Mouse (Mus musculus) limb, embryonic 11.5 days (tissue): Measurements from ENCODE around the gene Htr1f. TPM values are rescaled to one million over a fixed set of nuclear protein-coding genes. Genes with fewer than 3 reads are reported as not detected.

Experiments used
- ATAC-seq: fragments of 200-750 bp; cut with Nextera tagmentation; 2 replicates; pipeline ENCODE4 v1.8.0; 2017; ENCODE audit warnings: low read depth; ENCODE audit not compliant: insufficient number of reproducible peaks, low FRiP score, low TSS enrichment
- DNase-seq: peaks from one replicate; pipeline ENCODE4 v3.0.0-alpha.2; 2015; ENCODE audit warnings: low spot score
- H3K27ac ChIP-seq: fragments of 300-500 bp; sonication (generic); replicated peaks from 2 replicates; pipeline ENCODE4 v1.5.1; 2014; ENCODE audit warnings: low read depth, mild to moderate bottlenecking, low read length
- H3K27me3 ChIP-seq: fragments of 300-500 bp; sonication (generic); 2 replicates; pipeline ENCODE4 v1.6.1; 2014; ENCODE audit warnings: mild to moderate bottlenecking, low read length, mixed read lengths; ENCODE audit not compliant: control insufficient read depth, insufficient read depth
- H3K36me3 ChIP-seq: fragments of 300-500 bp; sonication (generic); 2 replicates; pipeline ENCODE4 v1.6.1; 2014; ENCODE audit warnings: mild to moderate bottlenecking, low read length, moderate library complexity, mixed read lengths; ENCODE audit not compliant: control insufficient read depth, insufficient read depth
- H3K4me1 ChIP-seq: fragments of 300-500 bp; sonication (generic); 2 replicates; pipeline ENCODE4 v1.6.1; 2014; ENCODE audit warnings: low read length, mixed read lengths; ENCODE audit not compliant: control insufficient read depth, insufficient read depth
- H3K4me2 ChIP-seq: fragments of 300-500 bp; sonication (generic); 2 replicates; pipeline ENCODE4 v1.6.1; 2014; ENCODE audit warnings: low read depth, mild to moderate bottlenecking, moderate library complexity; ENCODE audit not compliant: severe bottlenecking
- H3K4me3 ChIP-seq: fragments of 300-500 bp; sonication (generic); 2 replicates; pipeline ENCODE4 v1.5.1; 2014; ENCODE audit warnings: low read depth, low read length
- H3K9ac ChIP-seq: fragments of 300-500 bp; sonication (generic); 2 replicates; pipeline ENCODE4 v1.6.1; 2014; ENCODE audit warnings: mild to moderate bottlenecking, low read length
- H3K9me3 ChIP-seq: fragments of 300-500 bp; sonication (generic); 2 replicates; pipeline ENCODE4 v1.6.1; 2016; ENCODE audit warnings: low read length; ENCODE audit not compliant: control insufficient read depth
- WGBS: fragments of 180-500 bp; shearing (Covaris S2); extraction: QIAGEN DNeasy Blood & Tissue Kit; methylation state at CpG from one replicate; pipeline ENCODE4 v1.1.7; 2014; 5-methylcytosine and 5-hydroxymethylcytosine counted together
- polyA plus RNA-seq: library from polyadenylated mRNA; unstranded; fragments of >200 nt; fragmentation: Nextera tagmentation; extraction: Ambion mirVana; gene quantifications from 2 replicates; pipeline ENCODE4 v1.2.1, GENCODE M21; 2014

The Htr1f gene
- polyA plus RNA-seq, 1 experiment from 2014 or later, result not detected

DNA sequence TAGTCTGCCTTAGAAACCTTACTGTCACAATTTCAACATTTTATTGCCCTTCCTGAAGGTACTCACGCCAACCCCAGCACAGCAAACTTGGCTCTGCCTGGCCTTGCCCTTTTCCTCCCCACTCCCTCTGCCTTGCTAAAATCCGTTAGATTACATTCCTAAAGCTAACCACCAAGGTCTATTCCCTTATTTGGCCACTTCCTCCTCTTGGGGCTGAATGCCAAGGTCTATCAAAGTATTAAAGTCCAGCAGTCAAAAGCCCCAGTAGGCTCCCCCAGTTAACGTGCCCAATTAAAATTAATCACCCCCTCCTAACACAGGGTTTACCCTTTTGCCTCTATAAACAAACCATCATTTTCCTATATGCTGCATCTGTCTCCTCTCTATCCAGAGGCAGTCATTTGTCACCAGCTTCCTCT lies 221.2 kb downstream of the Htr1f start:
- Histone ChIP-seq H3K4me2 (no peak overlapping the region), H3K27me3 (no peaks in the 10 kb centered on the region), H3K9ac (no peak overlapping the region), H3K27ac (no peak overlapping the region), H3K4me1 (peaks cover 2% of the 10 kb centered on the region; the same call in 1 of the 2 replicates), H3K4me3 (no peak overlapping the region), H3K36me3 (no peaks in the 10 kb centered on the region), H3K9me3 (no peaks in the 10 kb centered on the region)
- WGBS, result 17% methylated on average over 3 of the region's 3 CpGs
- ATAC-seq (no peak), DNase-seq (no peak)

DNA sequence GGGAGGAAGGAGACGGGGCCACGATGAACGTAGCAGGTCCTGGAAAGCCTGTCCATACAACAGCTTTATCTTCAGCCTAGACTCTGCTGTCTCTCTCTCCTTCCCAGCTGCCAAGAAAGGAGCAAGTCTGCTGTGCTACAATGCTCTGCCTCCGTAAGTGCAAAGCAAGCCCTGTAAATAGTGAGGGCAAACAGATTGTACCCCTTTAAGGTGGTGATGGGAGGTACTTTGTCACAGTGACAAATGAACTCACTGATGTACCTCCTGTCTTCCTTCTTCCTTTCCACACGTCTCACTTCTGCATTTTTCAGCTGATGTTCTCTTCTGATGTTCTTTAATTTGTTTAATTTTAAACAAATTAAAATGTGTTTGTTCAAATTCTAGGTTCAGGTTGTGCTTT lies 221.8 kb downstream of the Htr1f start:
- Histone ChIP-seq H3K27me3 (no peaks in the 10 kb centered on the region), H3K4me1 (peaks cover 2% of the 10 kb centered on the region; the same call in 1 of the 2 replicates), H3K27ac (no peak overlapping the region), H3K9ac (no peak overlapping the region), H3K9me3 (no peaks in the 10 kb centered on the region), H3K4me3 (no peak overlapping the region), H3K36me3 (no peaks in the 10 kb centered on the region), H3K4me2 (no peak overlapping the region)
- no peak for DNase-seq
- 55% methylated on average over 5 of the region's 5 CpGs for WGBS
- ATAC-seq, result no peak

DNA sequence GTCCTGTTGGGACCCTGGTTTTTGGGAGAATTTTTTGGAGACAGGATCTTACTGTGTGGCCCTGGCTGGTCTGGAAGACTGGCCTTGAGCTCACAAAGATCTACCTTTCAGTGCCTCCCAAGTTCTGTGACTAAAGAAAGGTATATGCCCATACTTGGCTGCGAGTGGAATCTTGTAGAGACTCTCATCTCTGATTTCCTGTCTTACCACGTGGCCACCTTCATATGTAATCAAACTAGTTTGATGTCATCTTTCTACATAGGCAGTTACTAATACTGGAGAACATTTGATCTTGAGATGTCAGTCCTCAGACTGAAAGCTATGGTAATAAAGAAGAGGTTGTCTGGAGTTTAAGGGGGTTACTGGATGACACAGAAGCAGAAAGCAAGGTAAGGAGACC lies 224.2 kb downstream of the Htr1f start:
- no peaks in the 10 kb centered on the region for H3K36me3 ChIP-seq
- ATAC-seq (no peak), DNase-seq (no peak)
- no peaks in the 10 kb centered on the region for H3K9me3 ChIP-seq
- no peak overlapping the region for H3K27ac ChIP-seq
- no peak overlapping the region for H3K9ac ChIP-seq
- H3K4me1 ChIP-seq, result peaks cover 2% of the 10 kb centered on the region; the same call in 1 of the 2 replicates
- no peaks in the 10 kb centered on the region for H3K27me3 ChIP-seq
- 85% methylated on average over 2 of the region's 2 CpGs for WGBS
- H3K4me3 ChIP-seq, result no peak overlapping the region
- no peak overlapping the region for H3K4me2 ChIP-seq

DNA sequence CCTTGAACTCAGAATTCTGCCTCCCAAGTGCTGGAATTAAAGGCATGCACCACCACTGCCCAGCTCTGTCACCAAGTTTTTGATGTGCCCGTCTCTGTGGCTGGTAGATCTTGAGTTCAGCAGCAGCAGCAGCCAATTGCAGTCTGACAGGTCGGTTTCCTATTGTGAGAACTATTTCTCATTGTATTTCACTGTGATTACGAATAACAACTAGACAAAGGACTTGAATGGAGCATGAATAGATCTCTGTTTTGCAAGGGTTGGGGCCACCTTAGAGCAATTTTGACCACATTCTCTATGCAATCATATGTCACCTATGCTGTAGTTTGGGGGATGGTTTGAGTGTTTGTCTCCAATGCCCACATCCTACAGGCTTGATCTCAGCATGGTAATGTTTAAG lies 224.7 kb downstream of the Htr1f start:
- Histone ChIP-seq H3K9me3 (no peaks in the 10 kb centered on the region), H3K4me1 (peaks cover 2% of the 10 kb centered on the region; the same call in 1 of the 2 replicates), H3K4me2 (no peak overlapping the region), H3K36me3 (no peaks in the 10 kb centered on the region), H3K27ac (no peak overlapping the region), H3K27me3 (no peaks in the 10 kb centered on the region), H3K4me3 (no peak overlapping the region), H3K9ac (no peak overlapping the region)
- no peak for ATAC-seq
- DNase-seq, result no peak
- WGBS, result 85% methylated on average over 3 of the region's 3 CpGs

DNA sequence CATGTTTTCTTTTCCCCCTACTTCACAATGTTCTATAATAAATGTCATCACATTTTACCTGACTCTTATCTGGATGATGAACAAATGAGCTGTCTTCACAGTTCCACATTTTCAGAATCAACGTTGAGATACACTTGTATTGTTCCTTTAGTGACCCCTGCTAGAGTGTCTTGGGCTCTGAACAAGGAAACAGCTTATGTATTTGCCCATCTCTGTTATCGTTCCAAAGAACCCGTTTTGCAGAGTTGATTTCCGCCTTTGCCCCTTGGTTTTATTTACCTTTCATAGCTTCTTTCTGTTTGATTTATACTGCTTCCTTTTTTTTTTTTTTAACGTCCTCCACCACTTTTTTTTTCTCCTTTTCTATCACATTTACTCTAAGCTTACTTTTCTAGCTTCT lies 225.9 kb downstream of the Htr1f start:
- ATAC-seq, result no peak
- no peaks in the 10 kb centered on the region for H3K9me3 ChIP-seq
- H3K4me3 ChIP-seq, result no peak overlapping the region
- H3K4me2 ChIP-seq, result no peak overlapping the region
- H3K36me3 ChIP-seq, result no peaks in the 10 kb centered on the region
- DNase-seq, result no peak
- no peaks in the 10 kb centered on the region for H3K27me3 ChIP-seq
- 85% methylated on average over 5 of the region's 5 CpGs for WGBS
- H3K9ac ChIP-seq, result no peak overlapping the region
- no peak overlapping the region for H3K27ac ChIP-seq
- peaks cover 2% of the 10 kb centered on the region; the same call in 1 of the 2 replicates for H3K4me1 ChIP-seq

DNA sequence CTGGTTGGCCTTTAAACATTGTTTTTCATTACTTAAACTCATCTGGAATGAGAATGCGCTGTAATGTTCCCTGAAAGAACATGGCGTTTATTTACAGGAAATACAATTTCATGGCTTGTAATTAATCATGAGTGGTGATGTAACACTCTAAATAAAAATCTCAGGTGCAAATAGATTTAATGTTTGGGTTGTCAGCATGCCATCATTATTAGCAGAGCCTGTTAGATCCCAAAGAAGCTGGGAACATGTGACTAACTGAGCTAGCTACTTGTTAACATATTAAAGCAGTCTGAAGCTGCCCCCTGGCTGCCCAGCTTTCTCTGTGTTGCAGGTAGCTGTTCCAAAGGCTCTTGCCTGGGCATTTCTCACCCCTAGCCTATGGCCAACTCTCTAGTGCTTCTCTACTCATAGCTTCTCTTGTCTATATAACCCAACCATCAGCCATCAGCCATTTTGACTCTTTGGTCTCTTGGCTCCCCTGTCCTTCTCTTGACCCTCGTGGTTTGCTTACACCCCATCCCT lies 227.0 kb downstream of the Htr1f start:
- no peak for DNase-seq
- Histone ChIP-seq H3K9me3 (no peaks in the 10 kb centered on the region), H3K27me3 (no peaks in the 10 kb centered on the region), H3K36me3 (no peaks in the 10 kb centered on the region), H3K4me3 (no peak overlapping the region), H3K27ac (no peak overlapping the region), H3K4me1 (no peaks in the 10 kb centered on the region), H3K4me2 (no peak overlapping the region), H3K9ac (no peak overlapping the region)
- WGBS, result 72% methylated on average over 3 of the region's 3 CpGs
- ATAC-seq, result no peak

DNA sequence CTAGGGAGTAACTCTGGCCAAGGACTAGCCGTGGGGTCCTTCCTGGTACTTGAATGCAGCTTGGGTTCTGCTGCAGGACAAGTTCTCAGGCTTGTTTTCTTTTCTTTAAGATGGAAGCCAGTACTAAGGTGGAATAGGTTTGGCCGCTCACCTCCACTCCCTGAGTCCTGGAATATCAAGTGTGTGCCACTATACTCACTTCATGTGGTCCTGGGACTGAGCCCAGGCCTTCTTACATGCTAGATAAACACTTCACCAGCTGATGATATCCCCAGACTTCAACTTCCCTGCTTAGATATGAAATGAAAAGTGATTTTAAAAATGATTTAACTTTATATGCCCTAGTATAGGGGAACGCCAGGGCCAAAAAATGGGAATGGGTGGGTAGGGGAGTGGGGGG lies 228.3 kb downstream of the Htr1f start:
- no peak overlapping the region for H3K27ac ChIP-seq
- no peak overlapping the region for H3K4me2 ChIP-seq
- H3K27me3 ChIP-seq, result no peaks in the 10 kb centered on the region
- ATAC-seq (no peak), DNase-seq (no peak)
- H3K9me3 ChIP-seq, result no peaks in the 10 kb centered on the region
- no peaks in the 10 kb centered on the region for H3K4me1 ChIP-seq
- 87% methylated on average over 3 of the region's 3 CpGs for whole genome bisulfite sequencing
- H3K36me3 ChIP-seq, result no peaks in the 10 kb centered on the region
- H3K4me3 ChIP-seq, result no peak overlapping the region
- no peak overlapping the region for H3K9ac ChIP-seq

DNA sequence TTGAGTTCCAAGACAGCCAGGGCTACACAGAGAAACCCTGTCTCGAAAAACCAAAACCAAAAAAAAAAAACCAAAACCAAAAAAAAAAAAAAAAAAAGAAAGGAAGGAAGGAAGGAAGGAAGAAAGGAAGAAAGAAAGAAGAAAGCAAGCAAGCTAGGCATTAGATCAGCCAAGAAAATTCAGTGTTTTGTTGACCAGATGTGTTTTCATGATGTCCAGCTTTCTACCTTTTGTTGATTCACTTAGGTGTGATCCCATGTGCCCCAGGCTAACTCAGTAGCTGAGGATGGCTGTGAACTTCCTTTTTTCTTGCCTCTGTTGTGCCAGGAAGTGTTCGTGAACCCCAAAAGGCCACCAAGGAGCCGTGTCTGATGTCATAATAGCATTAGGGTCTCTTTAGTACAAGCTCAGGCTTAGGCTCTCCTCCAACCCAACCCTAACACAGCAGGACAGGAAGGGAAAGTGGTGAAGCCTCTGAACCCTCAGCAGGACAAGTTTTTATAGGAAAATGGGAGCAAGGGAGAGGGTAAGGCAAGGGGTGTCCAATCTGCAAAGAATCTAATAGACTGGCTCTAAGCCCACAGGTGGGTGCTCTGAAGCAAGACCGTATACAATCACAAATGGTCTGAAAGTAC lies 228.9 kb downstream of the Htr1f start:
- H3K27ac ChIP-seq, result no peak overlapping the region
- H3K4me3 ChIP-seq, result no peak overlapping the region
- no peaks in the 10 kb centered on the region for H3K27me3 ChIP-seq
- ATAC-seq, result no peak
- no peaks in the 10 kb centered on the region for H3K9me3 ChIP-seq
- H3K36me3 ChIP-seq, result no peaks in the 10 kb centered on the region
- H3K4me2 ChIP-seq, result no peak overlapping the region
- H3K9ac ChIP-seq, result no peak overlapping the region
- H3K4me1 ChIP-seq, result no peaks in the 10 kb centered on the region
- no peak for DNase-seq
- WGBS, result 86% methylated on average over 4 of the region's 4 CpGs

DNA sequence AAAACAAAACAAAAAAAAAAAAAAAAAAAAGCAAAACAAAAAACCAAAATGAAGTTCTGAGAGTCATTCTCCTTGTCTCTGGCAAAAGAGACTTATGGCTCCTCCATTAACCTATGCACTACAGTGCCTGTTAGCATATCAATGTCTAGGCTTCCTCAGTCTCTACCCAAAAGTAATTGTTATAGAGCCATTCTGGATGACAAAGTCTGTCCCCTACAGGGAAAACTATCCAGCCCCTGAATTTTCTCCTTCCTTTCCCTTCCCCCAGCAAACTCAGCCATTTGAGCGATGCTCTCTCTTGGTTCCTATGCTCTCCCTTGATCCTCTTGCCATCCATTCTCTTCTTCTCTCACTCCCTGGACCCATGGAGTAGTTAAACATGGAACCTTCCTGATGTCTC lies 229.8 kb downstream of the Htr1f start:
- H3K36me3 ChIP-seq, result no peaks in the 10 kb centered on the region
- no peak for ATAC-seq
- DNase-seq, result no peak
- H3K9ac ChIP-seq, result no peak overlapping the region
- no peak overlapping the region for H3K4me2 ChIP-seq
- no peak overlapping the region for H3K27ac ChIP-seq
- no peaks in the 10 kb centered on the region for H3K4me1 ChIP-seq
- no peaks in the 10 kb centered on the region for H3K27me3 ChIP-seq
- H3K4me3 ChIP-seq, result no peak overlapping the region
- H3K9me3 ChIP-seq, result no peaks in the 10 kb centered on the region
- 84% methylated on average over 1 of the region's 1 CpGs for WGBS
